Mouse (Mus musculus): ENCODE results near the gene St14.

Gene St14

DNA sequence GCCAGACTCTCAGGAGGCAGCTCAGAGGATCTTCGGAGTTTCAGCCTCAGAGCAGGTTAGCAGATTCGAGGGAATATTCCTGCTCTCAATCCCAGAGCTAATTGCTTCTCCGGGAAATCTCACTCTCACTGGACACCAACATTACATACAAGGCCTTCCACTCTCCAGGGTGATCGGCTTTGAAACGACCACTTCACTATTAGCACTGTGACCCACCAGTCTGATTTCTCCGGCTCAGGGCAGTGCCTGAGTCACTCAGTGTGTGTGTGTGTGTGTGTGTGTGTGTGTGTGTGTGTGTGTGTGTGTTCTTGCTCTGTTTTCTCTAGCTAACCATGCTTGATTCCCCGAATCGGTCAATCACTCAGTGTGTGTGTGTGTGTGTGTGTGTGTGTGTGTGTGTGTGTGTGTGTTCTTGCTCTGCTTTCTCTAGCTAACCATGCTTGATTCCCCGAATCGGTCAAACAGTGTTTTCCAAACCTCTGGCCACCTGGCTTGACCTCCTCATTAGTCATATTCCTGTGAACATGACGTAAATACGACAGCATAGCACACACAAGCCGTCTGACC is 9.1 kb downstream of the St14 start:
- DNase-seq: no peak

DNA sequence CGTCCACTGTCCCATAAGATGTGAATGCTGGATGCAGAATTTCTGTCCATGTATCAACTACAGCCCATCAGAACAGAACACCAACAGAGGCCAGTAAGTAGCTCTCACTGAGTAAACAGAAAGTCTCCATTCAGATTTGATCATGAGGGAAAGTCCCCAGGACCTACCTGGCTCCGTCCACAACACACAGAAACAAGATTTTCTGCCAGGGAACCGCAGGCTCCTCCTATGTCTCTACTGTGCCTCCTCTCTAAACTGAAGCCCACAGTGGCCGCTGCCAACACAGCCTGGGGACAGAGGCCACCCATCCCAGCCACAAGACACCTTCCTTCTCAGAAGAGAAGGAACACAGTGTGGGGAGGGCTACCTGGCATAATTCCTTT is 11.1 kb downstream of the St14 start:
- no peak for DNase-seq

DNA sequence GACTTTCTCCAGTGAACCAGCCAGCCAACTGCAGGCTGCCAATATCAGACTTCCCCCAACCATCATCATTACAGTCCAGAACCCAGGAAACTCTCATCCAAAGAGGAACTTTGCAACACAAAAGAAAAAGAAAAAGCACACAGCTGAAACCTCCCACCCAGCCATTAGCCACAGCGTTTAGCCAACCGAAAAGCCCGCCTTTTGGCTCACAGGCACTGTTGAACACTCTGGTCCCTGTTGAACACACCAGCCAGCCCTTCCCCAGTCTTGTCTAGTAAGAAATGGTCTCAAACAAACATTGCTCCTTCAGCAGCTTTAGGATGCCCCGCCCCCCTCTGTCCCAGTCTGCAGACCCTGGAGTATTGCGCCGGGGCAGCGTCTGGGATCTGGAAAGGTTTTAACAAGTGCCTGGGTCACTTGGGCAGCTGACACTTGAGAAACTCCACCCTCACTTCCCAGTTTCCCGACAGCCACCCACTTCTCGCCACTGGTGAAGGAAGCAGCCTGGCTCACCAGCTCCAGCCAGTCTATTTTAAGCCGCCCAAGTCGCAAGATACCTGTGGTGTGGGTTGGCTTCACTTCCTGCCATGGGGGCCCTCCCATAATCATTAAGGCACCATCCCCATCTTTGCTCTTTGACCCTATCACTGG is 11.6 kb downstream of the St14 start:
- DNase-seq: no peak

DNA sequence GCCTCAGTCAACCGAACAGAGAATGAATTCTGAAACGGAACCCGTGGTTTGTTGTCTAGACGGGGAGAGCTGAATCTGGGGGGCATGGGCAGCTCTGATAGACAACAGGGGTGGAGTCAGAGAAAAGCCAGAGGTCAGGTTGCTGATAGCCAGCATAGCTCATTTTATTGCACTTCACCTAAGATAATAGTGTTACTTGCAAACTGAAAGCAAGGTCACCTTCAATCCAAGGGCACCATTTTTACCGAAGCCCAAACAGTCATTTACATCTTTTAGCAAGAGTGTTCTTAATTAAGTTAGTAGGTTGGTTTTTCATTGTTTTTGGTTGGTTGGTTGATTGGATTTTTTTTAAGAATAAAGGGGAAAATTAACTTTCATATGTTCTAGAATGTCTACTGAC is 12.2 kb downstream of the St14 start:
- no peak for DNase-seq

DNA sequence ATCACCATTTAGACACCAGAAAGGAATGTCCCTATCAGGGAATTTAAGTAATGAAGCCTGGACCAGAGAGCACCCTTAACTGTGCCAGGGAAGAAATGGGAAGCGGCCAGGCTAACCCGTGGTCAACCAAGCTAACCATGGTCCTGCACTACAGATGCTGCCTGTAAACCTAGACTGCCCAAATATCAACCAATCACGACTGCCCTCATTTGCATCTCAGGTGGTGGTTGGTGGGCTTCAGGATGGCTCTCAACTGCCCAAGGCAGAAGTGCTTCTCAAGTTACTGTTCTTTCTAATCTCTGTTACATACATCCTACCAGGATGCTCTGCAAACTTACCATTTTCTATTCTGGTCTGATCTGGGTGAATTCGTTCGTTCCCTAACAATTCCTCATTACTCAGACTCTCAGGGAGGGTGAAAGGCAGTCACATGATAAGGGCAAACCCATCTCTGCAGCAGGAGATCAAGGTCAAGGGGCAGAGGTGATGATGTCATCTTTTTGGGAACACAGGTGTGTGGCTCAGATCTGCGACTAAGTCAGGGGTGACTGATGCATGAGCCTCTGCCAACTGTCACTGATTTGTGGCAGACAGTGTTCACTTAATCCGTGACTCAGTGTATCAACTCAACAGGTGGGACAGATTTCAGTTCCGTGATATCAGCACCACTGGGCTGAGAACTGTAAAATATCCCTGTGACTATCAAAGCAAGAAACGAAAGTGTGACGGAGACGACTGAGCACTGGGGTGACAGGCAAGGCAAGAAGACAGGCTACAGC is 12.9 kb downstream of the St14 start:
- no peak for DNase-seq

DNA sequence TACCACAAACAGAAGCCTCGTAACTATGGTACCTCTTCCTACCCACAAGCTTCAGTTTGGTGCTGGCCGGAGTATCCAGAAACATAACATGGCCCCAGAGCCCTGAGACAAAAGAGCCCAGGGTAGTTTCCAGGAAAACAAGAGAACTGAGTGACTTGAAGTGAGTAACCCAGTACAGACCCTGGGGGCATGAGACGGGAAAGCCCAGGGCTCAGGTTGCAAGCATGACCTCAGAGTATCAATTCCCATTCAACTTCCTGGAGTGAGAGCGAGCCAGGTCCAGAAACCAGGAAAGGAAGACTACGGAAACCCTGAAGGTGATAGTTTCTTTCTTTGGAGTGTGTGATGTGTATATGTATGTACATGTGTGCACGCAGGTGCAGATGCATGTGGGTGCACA is 14.2 kb downstream of the St14 start:
- no peak for DNase-seq

DNA sequence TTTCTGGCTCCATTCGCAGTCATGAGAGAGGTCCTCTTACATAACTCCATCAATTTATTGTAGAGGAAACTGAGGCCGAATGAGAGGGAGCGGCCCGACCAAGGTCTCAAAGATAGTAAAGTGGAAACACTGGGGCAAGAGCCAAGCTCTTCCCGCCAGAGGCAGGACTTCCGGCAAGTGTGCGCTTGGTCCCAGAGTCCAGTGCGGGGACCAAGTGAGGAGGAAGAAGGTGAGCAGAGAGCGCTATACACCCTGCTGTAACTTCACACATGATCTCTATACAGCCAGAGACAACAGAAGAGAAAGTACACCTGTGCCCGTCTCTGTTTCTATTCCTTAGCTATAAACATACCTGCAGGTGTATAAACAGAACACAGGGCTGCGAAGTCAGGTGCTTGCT is 14.6 kb downstream of the St14 start:
- no peak for DNase-seq

DNA sequence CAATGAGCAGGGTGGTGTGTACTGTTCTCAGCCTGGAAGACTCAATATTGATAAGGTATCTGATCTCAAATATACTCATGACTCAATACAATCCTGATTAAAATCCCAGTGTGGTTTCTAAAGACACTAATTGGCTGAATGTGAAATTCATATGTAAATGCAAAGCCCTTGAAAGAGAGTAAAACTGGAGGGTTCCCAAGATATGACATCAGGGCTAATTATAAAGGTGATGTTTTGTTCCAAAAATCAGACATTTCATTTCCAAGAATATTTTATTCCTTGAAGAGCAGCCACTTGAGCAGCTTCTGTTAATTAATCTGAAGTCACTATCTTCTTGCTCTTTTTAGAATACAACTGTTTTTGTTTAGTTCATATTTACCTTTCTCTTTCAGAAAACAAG is 16.1 kb downstream of the St14 start:
- DNase-seq: no peak

DNA sequence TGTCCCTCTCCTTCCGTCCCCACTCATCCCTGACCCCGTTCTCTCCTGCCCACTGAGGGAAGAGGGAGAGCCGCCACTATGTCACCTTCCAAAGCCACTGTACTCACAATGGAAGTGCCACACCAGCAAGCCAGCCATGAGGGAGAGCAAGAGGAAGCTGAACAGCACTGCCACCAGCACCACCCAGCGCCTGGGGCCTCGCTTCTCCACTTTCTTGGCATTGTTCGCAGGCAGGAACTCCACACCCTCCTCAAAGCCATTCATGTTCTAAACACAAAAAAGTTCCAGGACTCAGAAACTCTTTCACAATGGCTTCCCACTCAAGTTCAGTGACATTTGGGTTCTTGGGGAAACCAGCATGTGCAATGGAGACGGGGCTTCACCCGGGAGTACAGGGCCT is 23.2 kb downstream of the St14 start:
- DNase-seq: no peak

DNA sequence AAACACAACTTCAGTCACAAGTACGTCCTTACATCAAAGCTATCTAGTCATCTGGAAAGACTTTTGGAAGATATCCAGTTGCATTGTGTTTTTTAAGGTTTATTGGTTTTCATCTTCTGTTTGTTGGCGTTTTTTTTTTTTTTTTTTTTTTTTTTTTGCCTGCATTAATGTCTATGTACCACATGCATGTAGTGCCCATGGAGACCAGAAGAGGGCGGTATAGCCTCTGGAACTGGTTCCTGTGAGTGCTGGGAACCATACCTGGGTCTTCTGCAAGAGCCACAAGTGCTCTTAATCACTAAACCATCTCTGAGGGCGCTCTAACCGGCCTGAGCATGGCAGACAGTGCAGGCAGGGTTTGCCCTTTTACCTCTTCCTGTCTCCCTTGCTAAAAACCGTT is 33.5 kb downstream of the St14 start:
- no peak for DNase-seq

DNA sequence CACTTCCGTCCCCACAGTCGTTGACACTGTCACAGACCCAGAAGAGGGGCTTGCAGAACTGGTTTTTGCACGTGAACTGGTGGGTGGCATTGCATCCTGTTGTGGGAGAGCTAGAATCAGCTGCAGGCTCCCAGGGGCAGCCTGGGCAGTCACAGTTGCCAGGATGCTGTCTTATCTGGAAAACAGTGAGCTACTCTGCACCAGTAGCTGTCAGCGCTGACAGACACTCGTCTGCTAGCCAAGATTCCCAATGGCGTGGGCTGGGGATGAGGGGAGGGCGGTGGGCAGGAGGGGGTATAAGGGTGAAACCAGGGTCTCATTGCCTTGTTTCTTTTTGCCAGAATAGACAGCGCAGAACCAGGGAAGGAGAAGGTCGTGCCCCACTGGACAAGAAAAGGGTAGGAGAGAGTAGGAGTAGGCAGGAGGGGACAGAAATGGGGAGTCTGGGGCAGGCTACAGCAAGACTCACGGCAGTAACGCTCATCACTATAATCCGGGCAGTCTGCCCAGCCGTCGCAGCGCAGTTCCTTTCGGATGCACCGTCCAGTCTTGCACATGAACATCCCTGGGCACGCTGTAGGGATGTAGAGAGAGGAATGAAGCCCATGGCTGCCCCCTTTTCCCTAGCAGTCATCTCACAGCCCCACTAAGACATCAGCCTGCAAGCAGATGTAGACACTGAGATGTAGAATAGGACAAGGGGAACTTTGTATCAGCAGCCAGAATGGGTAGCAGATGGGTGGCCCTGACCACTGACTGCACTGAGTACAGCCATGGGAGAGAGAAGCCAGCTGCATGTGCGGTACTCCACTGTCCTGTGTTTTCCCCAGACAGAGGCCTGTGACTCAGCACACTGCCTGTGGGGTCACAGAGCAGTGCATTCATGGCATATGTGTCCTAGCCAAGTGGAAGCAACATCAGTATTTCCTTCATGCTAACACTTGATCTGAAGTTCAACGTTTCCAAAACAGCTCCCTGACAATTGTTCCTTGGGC is 34.3 kb downstream of the St14 start:
- DNase-seq: no peak

DNA sequence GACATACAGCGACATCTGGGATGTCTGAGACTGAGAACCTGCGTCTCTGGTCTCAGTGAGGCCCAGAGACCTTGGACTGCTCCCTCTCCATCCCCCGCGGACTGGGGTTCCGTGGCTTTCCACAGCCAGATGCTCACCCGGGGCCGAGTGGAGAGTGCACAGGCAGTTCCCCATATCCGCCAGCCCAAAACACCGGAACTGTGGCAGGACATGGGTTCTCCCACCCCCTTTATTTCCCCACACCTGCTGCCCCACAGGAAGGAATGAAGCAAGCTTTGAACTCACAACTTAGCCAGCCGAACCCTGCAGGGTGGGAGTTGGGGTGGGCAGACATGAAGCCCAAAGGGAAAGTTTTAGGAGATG is 38.8 kb downstream of the St14 start:
- no peak for DNase-seq

DNA sequence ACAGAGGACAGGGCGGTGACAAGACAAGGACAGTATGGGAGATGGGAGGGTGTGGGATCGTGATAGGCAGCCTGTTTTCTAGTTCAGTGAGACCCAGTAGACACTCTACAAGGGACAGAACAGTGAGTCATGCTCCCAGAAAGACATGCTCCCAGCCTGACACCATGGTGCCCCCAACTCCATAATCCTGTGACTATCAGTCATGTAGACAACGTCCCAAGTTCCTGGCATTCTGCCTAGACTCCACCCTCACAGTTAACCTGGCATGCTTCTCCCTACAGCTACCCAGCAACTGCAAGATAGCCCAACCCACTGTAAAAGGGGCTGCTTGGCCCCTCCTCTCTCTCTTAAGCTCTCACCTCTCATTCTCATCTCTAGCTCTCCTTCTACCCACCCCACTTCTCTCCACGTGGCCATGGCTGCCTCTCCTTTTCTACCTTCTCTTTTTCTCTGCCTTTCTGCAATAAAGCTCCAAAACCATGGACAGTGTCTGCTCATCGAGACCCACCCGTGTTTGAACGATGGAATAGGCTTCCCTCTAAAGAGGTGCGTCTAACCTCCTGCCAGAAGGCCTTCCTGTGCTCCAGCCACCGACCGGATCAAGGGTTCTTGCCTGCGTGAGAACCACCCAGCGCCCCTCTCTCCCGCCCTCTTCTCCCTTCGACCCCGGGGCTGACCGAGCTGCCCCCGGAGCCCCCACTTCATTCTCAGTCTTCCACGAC is 39.4 kb downstream of the St14 start:
- DNase-seq: no peak

DNA sequence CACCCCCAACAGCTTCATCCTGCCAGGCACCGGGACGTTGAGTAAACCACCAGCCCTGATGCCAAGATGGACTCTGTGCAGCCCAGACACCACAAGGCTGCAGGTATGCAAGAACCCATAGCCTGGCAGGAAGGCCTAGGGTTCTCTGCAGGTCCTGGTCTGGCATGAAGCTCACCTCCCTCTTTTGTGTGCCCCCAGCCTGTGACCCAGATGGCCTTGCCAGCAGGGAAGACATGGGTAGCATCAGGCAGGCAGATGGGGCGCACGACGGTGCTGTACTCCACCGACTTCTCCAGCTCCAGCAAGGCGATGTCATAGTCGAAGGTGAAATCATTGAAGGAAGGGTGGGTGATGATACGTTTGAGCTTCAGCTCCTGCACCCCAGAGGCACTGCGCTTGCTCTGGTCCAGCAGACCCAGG is 40.5 kb downstream of the St14 start:
- DNase-seq: no peak

DNA sequence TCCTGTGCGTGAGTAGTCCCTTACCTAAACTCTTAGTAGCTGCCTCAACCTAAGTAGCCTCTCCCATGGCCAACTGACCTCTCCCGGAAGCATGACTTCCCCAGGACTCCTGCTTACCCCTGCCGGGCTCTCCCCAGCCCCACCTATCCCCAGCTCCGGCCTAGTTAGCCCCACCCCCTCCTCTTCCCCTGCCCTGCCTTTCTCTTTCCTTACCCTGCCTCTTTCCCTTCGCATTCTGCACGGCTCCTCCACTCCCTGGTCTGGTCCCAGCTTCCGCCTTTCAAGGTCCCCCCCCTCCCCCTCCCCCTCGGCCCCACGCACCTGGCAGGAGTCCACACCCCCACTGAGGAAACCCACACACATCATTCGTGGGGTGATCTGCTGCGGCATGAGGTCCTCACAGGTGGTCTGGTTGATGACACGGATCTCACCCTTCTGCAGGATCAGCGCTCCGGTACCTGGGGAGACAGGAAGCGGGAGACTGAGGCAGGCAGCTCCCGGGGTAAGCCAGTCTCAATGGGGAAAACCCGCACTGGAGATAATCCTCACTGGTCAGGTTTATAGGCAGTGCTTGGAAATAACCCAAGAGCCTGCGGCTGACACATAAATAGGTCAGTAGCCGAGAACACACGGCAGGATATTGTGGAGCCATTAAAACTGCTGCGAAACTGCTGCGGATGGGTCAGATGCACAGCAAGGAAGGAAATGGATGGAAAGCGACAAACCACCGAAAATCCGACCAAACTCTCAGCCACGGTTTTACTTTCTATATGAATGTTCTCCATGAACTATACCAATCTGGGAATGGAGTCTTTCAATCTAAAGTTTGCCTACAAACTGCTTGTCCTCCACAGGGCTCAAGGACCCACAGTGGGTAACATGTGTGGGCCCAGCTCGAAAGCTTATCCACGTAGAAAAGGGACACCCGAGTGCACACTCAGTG is 41.3 kb downstream of the St14 start:
- DNase-seq: no peak

DNA sequence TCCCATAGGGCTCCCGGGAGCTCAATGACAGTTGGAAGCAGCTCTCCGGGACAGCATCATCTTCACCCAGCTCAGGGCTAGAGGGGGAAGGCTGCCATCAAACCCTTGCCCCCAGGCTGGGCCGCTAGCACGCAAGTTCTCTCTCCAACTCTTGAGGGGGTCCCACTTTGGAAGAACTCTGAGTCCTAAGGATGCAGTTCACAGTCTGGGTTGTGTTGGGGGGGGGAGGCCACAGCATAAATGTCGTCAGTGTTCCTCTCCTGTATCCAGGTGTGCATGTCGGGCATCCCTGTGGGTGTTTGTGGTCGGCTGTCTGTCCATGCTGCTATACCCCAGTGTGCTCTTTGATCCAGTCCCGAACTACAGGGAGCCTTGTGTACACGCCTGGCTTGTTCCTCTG is 42.1 kb downstream of the St14 start:
- DNase-seq: no peak

DNA sequence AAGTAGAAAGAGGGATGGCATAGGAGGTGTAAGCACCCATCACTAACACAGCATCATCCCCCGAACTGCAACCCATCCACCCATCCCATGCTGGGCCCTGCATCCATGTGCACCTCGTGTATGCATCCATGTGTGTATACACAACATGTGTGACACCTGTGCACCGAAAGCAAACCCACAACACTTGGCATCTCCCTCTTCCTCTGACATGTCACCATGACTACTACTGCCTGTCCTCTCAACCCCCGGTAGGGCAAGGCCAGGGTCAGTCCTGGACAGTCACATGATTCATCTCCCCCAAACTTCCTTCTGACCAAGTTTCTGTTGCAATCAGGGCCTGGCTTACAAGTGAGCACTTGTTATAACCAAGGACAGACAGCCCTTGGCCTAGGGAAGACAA is 42.8 kb downstream of the St14 start:
- DNase-seq: no peak

DNA sequence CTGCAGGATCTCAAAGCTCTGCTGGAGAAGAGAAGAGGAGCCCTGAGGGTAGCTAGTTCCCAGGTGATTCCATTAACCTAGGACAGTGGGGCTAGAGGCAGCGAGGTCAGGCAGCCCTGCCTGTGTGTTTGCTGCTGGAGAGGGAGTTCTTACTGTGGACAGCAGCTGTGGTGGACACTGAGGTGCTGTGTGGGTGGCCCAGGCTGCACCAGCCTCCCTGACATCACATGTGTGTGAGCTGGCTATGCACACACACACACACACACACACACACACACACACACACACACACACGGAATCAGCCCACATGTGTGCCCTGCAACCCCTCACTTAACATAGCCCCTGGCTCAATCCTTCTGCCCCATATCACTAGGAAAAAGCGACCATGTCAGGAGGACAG is 43.5 kb downstream of the St14 start:
- no peak for DNase-seq

DNA sequence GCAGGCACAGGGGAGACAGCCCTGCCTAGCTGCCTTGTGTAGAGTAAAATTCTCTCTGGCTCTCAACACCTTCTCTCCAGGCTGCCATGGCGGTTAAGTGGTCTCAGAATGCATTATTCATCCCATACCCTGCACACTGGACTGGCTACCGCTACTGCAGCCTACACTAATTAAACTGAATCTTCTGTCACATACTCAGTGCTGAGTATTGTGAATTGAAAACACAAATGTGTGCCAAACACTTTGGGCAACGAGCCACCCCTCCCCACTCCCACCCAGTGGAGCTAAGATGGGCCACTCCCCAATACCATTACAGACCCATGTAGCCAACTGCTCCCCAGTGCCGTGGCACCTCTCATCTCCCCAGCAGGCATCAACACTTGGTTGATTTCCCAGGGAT is 44.2 kb downstream of the St14 start:
- DNase-seq: no peak

DNA sequence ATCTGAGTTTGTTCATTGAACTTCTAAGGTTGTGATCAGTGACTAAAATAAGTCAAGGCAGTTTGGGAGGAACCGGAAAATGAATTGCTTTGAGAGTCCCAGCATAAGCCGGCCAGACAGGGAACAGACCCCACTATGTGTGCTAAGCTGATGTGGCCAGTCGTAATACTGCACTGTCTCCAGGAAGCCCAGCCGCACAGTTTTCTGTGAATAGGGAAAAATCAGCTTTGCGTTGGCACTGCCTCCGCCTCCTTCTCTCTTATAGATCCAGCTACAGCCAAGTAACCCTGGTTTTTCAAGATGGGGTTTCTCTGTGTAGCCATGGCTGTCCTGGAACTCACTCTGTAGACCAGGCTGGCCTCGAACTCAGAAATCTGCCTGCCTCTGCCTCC is 44.9 kb downstream of the St14 start:
- DNase-seq: no peak

DNA sequence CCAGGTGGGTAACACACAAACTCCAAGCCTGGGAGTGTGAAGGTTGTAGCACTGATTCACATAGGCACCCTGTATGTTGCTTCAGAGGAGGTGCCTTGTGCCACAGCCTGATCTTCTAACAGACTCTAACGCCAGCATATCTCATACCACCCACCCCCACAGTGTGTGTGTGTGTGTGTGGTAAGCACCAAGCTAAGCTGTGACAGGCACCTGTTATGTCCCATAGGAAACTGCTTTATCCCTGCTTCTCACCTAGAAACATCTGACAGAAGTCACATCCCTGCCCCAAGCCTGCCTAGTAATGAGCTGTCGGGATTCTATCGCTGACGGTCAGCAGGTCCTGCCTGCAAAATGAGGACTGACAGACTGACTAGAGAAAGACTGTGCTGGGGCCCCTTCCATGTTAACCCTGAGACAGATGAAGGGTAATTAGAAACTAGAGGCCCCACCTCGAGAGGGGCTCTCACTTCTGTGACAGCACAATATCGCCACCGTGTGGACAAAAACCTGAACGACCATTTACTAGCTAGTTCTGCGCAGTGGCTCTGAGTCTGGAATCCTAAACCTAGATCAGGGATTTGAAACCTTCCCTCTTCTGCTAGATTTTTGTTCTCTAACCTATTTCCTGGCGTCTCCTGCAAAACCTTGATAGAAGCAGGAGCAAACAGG is 45.4 kb downstream of the St14 start:
- peak; percentile 73 for DNase-seq

All from thymus, postnatal 14 days (tissue).